Mouse (Mus musculus) urinary bladder, postnatal 25 days (tissue): ENCODE results near the gene Ddx47.

ENCODE experiments used
- DNase-seq: peaks from one replicate; pipeline ENCODE4 v3.0.0; 2022; ENCODE audit warnings: low spot score

The Ddx47 gene

GRCm38 (mm10) chr6:135011734-135012116, 313 bp downstream of the Ddx47 start:
- DNase-seq: no peak

GRCm38 (mm10) chr6:135017211-135017610, 5.8 kb downstream of the Ddx47 start:
- no peak for DNase-seq

DNA sequence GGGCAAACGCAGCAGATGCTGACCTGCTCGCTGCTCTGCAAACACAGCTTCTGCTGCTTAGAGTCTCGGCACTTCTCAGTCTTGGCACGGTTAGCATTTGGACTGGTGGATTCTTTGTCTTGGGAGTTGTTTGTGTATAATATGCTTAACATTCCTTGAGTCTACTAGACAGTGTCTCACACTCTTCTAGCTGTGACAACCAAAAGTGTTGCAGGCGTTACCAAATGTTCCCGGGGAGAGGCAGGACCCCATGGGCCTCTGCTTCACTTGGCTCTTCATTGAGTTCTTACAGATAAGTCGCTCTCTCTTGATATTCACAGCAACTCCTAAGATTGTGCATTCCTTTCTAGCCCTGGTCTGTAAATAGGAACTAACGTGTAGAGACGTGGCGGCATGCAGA, 8.2 kb downstream of the Ddx47 start:
- DNase-seq: no peak

DNA sequence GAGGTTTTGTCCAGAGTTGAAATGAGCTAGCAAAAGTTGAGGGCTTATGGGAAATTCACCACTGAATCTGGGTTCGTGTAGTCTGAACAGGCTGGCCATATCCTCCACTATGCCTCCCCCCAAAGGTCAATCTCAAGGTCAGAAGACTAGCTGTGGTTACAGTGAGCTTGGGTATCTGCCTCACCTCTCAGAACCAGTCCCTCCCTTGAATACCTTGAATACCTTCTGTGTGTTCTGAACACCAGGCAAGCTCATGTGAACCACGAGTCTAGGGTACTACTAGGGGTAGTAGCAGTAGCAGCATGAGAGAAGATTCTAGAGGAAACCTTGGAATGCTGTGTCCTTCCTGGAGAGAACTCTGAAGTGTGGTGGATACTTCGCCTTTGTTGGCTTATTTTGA, 10.2 kb downstream of the Ddx47 start:
- no peak for DNase-seq

DNA sequence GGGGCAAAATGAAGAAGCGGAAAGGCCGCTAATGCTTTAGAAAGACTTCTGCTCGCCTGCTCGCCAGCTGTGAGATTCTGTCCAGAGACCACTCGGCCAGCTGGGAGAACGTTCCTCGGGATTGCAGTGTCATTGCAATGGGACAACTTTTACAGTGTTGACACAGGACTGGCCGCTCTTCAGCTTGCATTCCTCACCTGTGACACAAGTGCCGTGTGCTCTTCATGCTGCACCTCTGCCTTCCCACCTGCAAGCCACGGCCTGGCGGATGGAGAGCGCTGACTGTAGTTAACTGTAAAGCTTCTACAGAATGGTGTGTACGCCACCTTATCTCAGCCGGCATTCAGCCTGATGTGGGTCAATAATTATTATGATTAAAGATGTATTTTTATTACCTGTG, 12.0 kb downstream of the Ddx47 start:
- no peak for DNase-seq

- no peak for DNase-seq
Observed at GRCm38 (mm10) chr6:135024781-135025420, 13.5 kb downstream of the Ddx47 start.

- peak; percentile 16 for DNase-seq
Observed at GRCm38 (mm10) chr6:135026232-135026631, 14.8 kb downstream of the Ddx47 start.

DNA sequence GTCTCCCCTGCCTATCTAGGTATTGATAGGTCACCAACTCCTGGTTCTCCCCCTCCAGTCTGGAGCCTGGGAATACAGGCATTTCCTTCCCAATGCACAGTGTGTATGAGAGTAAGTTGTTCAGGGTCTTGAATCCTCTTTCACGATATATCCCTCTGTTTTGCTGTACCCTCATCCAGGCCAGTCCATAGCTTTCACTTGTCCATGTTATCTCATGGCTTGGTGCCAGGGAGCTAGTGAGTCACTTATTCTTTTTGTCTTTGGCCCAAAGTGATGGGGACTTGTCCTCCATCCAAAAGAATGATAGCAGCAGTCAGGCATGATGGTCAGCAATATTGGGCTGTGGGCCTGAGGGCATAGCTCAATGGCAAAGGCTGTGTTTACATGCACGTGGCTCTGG, 15.3 kb downstream of the Ddx47 start:
- DNase-seq: peak; percentile 27

GRCm38 (mm10) chr6:135029246-135029645, 17.8 kb downstream of the Ddx47 start:
- no peak for DNase-seq

- no peak for DNase-seq
Observed at GRCm38 (mm10) chr6:135038674-135039073, 27.3 kb downstream of the Ddx47 start.

- DNase-seq: peak; percentile 28
Observed at GRCm38 (mm10) chr6:135040275-135040871, 29.0 kb downstream of the Ddx47 start.

DNA sequence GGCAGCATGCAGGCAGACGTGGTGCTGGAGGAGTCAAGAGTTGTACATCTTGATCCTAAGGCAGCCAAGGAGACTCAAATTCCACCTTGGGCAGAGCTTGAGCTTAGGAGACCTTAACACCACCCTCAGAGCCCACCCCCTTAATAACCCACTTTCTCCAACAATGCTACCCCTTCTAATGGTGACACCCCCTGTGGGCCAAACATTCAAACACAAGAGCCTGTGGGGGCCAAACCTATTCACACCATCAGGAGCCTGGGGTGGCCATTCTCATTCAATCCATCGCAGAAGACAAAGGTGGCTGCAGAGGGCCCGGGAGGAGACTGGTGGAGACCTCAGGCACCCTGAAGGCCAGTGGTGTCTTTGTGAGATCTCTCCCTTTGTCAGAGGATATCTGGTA, 30.5 kb downstream of the Ddx47 start:
- no peak for DNase-seq

- DNase-seq: no peak
Observed at GRCm38 (mm10) chr6:135047276-135047675, 35.9 kb downstream of the Ddx47 start.

DNA sequence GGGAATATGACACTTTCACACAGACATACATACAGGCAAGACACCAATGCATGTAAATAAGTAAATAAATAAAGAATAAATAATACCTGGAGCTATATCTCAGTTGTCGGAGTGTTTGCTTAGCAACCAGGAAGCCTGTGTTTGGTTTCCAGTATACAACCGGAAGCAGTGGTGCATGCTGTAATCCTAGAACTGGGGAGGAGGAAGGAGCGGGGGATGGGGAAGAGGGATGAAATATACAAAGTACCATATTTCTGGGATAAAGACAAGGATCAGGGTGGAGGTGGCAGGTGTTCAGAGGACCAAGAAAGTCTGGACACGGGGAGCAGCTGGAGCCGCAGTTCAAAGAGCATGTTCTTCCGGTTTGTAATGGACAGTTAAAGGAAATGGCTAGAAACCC, 37.1 kb downstream of the Ddx47 start:
- no peak for DNase-seq

DNA sequence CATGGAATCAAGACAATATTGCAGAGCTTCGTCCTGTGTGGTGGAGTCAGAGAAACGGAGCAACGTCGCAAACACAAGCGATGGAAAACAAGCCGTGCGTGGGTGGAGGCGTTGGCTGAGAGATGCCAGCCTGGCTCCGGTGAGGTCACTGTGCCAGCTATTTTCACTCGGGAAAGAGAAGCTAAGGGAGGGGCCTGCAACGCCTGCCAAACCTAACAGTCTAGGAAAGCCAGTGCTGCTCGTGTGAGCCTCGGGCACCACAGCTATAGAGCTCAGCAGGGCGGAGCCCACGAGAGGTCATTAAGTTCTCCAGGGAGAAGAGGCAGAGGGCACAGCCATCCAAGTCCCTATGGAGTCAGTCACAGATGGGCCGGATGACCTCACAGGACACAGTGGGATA, 37.5 kb downstream of the Ddx47 start:
- DNase-seq: no peak

- no peak for DNase-seq
Observed at GRCm38 (mm10) chr6:135053789-135054188, 42.4 kb downstream of the Ddx47 start.

DNA sequence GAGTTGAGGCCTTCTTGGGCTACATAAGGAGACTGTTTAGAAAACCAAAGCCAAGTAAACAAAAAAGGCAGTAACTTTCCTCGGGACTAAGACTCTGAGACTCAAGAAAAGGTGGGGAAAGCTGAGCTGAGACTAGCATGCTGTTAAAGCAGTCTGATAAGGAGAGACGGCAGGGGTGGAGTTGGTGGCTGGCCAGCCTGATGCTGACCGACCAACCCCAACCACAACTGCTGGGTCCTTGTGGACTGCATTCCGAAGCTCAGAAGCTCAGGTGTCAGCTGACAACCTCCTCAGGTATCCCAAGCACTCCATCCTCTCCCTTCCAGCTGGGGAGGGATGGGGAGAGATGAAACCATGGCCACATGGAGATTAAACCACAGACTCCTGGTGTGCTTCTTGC, 44.5 kb downstream of the Ddx47 start:
- DNase-seq: no peak

GRCm38 (mm10) chr6:135060728-135061127, 49.3 kb downstream of the Ddx47 start:
- DNase-seq: no peak

DNA sequence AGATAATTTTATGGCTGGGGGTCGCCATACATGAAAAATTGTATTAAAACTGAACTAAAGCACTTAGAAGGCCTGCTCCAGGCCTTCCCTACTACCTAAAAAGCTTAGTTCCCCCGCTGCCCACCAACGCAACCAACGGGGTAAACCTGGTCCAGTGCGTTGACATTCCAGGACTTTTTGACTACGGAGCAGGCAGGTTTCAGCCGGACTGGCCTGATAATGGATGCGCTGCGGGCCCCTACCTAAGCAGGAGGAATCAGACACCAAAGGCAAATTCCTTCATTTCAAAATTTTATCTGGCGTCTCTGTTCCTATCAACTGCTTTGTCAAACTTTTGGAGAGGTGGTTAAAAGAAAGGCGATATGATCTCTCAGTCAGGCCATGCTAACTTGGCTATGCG, 53.2 kb downstream of the Ddx47 start:
- DNase-seq: no peak

DNA sequence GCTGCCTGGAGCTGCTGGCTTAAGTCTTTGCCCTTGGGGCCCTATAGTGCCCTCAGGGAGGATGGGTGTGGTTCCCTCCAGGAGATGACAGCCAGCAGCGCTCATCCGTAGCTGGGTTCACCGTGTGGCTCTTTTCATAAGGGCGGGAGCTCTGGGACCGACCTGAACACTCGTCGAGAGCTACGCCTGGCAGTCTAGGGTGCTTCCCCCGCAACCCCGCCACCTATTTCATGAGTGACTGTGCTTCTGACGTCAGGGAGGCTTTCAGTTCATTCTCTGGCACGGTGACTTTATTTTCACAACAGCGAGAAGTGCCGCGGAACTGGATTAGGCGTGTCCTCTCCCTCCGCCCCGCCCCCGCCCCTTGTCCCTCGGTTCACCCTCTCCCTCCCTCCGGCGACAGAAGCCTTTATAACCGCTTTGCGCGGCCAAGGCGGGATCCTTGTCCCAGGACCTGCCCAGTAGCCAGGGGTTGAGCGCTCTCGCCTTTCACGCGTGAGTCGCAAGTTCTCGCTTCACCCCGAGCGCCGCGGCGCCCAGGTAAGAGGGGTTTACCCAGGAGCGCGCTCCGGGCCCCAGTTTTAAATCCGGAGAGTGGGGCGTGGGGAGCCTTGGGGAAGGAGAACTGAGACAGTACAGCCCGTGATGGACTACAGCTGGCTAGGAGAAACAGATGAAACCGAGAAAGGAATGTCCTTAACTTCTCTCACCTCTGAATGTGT, 54.0 kb downstream of the Ddx47 start, which contains the start of gene Gprc5a:
Gene Gprc5a, plus strand, starts transcription at position 416 of the 722 bp plus-strand sequence.
- peak; percentile 50 for DNase-seq

DNA sequence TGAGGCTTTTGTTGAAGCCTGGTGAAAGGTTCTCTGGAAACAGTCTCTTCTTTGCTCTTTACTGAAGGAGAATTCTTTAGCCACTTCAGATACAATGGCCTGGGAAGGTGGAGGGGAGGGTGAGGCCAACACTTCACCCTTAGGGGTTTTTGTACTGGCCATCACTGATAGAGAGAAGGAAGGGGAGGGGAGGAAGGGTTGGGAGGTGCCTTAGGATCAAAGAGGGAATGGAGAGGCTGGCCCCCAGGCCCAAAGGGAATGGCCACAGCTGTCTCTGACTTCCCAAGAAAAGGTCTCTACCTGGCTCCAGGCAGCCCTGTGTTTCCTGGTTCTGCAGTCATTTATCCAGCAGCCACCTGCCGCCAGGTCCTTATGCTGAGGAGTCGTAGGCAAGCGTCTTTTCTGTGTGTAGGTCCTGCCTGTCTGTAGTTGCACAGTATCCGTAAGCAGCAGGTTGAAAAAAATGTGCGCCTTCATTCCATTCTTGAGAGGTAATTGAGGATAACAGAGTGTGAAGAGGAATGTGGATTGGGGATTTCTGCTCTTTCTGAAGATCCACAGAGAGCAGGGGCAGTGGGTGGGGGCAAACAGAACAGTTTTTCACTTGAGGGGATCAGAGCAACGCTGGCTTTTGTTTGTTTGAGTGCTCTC, 55.5 kb downstream of the Ddx47 start:
- DNase-seq: no peak

DNA sequence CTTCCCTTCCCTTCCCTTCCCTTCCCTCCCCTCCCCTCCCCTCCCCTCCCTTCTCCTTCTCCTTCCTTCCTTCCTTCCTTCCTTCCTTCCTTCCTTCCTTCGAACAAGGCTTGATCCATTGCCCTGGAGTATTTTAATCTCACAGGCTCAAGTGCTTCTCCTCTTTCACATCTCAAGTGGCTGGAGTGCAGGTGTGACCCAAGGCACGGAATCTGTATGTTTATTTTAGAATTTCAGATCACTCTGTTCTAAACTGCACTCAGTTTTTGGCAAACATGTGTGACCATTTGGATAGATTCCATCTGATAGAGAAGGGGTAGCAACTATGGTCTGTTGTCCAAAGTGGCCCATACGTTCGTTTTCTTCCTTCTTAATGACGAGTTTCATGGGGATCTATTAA, 56.8 kb downstream of the Ddx47 start:
- DNase-seq: no peak

DNA sequence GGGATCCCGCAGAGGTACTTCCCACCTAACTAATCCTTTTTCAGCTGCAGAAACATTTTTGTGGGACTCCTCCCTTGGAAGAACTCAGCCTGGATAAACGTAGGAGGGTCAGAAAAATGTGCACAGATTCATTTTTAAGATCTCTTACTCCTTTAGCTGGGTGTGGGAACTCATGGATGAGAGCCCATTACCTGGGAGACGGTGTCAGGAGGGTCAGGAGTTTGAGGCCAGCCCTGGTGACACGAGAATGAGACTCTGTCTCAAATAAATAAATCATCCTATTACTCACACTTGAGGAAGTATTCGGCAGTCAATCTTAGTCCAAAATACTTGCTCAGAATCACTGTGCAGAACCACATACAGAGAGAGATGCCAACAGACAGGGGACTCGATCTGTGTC, 58.4 kb downstream of the Ddx47 start:
- DNase-seq: no peak
